Mouse (Mus musculus): Measurements from ENCODE around the gene Sptb. TPM values are rescaled to one million over a fixed set of nuclear protein-coding genes. Genes with fewer than 3 reads are reported as not detected.

Gene Sptb
- polyA plus RNA-seq, 1 experiment, result 0.27 TPM

- TF ChIP-seq POLR2A (IDR thresholded peaks at IDR 0.05; ENCODE audit: borderline replicate concordance, low read depth, low read length) (no peak), CTCF (IDR thresholded peaks at IDR 0.05; ENCODE audit: low read depth, low read length) (no peak)
These were observed 137.8 kb downstream of the Sptb start for GRCm38 (mm10) chr12:76572261-76573251.

GRCm38 (mm10) chr12:76571266-76571665 lies 139.1 kb downstream of the Sptb start:
- Histone ChIP-seq H3K4me1 (ENCODE audit: control insufficient read depth, insufficient read depth, low read length) (no peaks in the 10 kb centered on the region), H3K27ac (ENCODE audit: insufficient read depth, low read depth, low read length) (no peak overlapping the region), H3K4me3 (ENCODE audit: insufficient read depth, low read length) (no peak overlapping the region)
- TF ChIP-seq POLR2A (IDR thresholded peaks at IDR 0.05; ENCODE audit: borderline replicate concordance, low read depth, low read length), result no peak
- no peak for TF ChIP-seq CTCF (IDR thresholded peaks at IDR 0.05; ENCODE audit: low read depth, low read length)

More at GRCm38 (mm10) chr12:76572261-76573251, 137.8 kb downstream of the Sptb start:
- Histone ChIP-seq H3K4me3 (ENCODE audit: insufficient read depth, low read length) (no peak overlapping the region), H3K27ac (ENCODE audit: insufficient read depth, low read depth, low read length) (no peak overlapping the region), H3K4me1 (ENCODE audit: control insufficient read depth, insufficient read depth, low read length) (no peaks in the 10 kb centered on the region)

GRCm38 (mm10) chr12:76570221-76570940 lies 140.0 kb downstream of the Sptb start:
- no peak for TF ChIP-seq POLR2A (IDR thresholded peaks at IDR 0.05; ENCODE audit: borderline replicate concordance, low read depth, low read length)
- Histone ChIP-seq H3K27ac (ENCODE audit: insufficient read depth, low read depth, low read length) (no peak overlapping the region), H3K4me1 (ENCODE audit: control insufficient read depth, insufficient read depth, low read length) (no peaks in the 10 kb centered on the region), H3K4me3 (ENCODE audit: insufficient read depth, low read length) (no peak overlapping the region)

GRCm38 (mm10) chr12:76566284-76566683 lies 144.1 kb downstream of the Sptb start:
- TF ChIP-seq CTCF (IDR thresholded peaks at IDR 0.05; ENCODE audit: low read depth, low read length), result no peak
- TF ChIP-seq POLR2A (IDR thresholded peaks at IDR 0.05; ENCODE audit: borderline replicate concordance, low read depth, low read length), result no peak
- Histone ChIP-seq H3K4me1 (ENCODE audit: control insufficient read depth, insufficient read depth, low read length) (no peaks in the 10 kb centered on the region), H3K27ac (ENCODE audit: insufficient read depth, low read depth, low read length) (no peak overlapping the region), H3K4me3 (ENCODE audit: insufficient read depth, low read length) (no peak overlapping the region)

- no peak overlapping the region for H3K4me3 ChIP-seq (ENCODE audit: insufficient read depth, low read length)
- H3K4me1 ChIP-seq (ENCODE audit: control insufficient read depth, insufficient read depth, low read length), result no peaks in the 10 kb centered on the region
- no peak overlapping the region for H3K27ac ChIP-seq (ENCODE audit: insufficient read depth, low read depth, low read length)
- TF ChIP-seq CTCF (IDR thresholded peaks at IDR 0.05; ENCODE audit: low read depth, low read length), result no peak
- TF ChIP-seq POLR2A (IDR thresholded peaks at IDR 0.05; ENCODE audit: borderline replicate concordance, low read depth, low read length), result no peak
These were observed 148.2 kb downstream of the Sptb start for GRCm38 (mm10) chr12:76562196-76562595.

- no peak overlapping the region for H3K4me3 ChIP-seq (ENCODE audit: insufficient read depth, low read length)
- TF ChIP-seq POLR2A (IDR thresholded peaks at IDR 0.05; ENCODE audit: borderline replicate concordance, low read depth, low read length), result no peak
- TF ChIP-seq CTCF (IDR thresholded peaks at IDR 0.05; ENCODE audit: low read depth, low read length), result no peak
- peaks cover 11% of the 10 kb centered on the region for H3K4me1 ChIP-seq (ENCODE audit: control insufficient read depth, insufficient read depth, low read length)
- no peak overlapping the region for H3K27ac ChIP-seq (ENCODE audit: insufficient read depth, low read depth, low read length)
These were observed 152.1 kb downstream of the Sptb start for GRCm38 (mm10) chr12:76558206-76558605.

- H3K4me3 ChIP-seq (ENCODE audit: insufficient read depth, low read length), result no peak overlapping the region
- peaks cover 18% of the 10 kb centered on the region for H3K4me1 ChIP-seq (ENCODE audit: control insufficient read depth, insufficient read depth, low read length)
- TF ChIP-seq POLR2A (IDR thresholded peaks at IDR 0.05; ENCODE audit: borderline replicate concordance, low read depth, low read length) (no peak), CTCF (IDR thresholded peaks at IDR 0.05; ENCODE audit: low read depth, low read length) (no peak)
- H3K27ac ChIP-seq (ENCODE audit: insufficient read depth, low read depth, low read length), result no peak overlapping the region
These were observed 153.5 kb downstream of the Sptb start for GRCm38 (mm10) chr12:76556745-76557389.

- H3K4me3 ChIP-seq (ENCODE audit: insufficient read depth, low read length), result no peak overlapping the region
- no peak overlapping the region for H3K27ac ChIP-seq (ENCODE audit: insufficient read depth, low read depth, low read length)
- TF ChIP-seq CTCF (IDR thresholded peaks at IDR 0.05; ENCODE audit: low read depth, low read length) (no peak), POLR2A (IDR thresholded peaks at IDR 0.05; ENCODE audit: borderline replicate concordance, low read depth, low read length) (no peak)
- peaks cover 22% of the 10 kb centered on the region for H3K4me1 ChIP-seq (ENCODE audit: control insufficient read depth, insufficient read depth, low read length)
These were observed 154.2 kb downstream of the Sptb start for GRCm38 (mm10) chr12:76556187-76556586.

- TF ChIP-seq CTCF (IDR thresholded peaks at IDR 0.05; ENCODE audit: low read depth, low read length) (no peak), POLR2A (IDR thresholded peaks at IDR 0.05; ENCODE audit: borderline replicate concordance, low read depth, low read length) (no peak)
- H3K4me1 ChIP-seq (ENCODE audit: control insufficient read depth, insufficient read depth, low read length), result peaks cover 35% of the 10 kb centered on the region
These were observed 155.4 kb downstream of the Sptb start for GRCm38 (mm10) chr12:76554871-76555386.

More at GRCm38 (mm10) chr12:76554871-76555386, 155.4 kb downstream of the Sptb start:
- H3K27ac ChIP-seq (ENCODE audit: insufficient read depth, low read depth, low read length), result no peak overlapping the region
- H3K4me3 ChIP-seq (ENCODE audit: insufficient read depth, low read length), result no peak overlapping the region
